ENCODE assay signal across 8 mouse cellular contexts in the genomic region with DNA sequence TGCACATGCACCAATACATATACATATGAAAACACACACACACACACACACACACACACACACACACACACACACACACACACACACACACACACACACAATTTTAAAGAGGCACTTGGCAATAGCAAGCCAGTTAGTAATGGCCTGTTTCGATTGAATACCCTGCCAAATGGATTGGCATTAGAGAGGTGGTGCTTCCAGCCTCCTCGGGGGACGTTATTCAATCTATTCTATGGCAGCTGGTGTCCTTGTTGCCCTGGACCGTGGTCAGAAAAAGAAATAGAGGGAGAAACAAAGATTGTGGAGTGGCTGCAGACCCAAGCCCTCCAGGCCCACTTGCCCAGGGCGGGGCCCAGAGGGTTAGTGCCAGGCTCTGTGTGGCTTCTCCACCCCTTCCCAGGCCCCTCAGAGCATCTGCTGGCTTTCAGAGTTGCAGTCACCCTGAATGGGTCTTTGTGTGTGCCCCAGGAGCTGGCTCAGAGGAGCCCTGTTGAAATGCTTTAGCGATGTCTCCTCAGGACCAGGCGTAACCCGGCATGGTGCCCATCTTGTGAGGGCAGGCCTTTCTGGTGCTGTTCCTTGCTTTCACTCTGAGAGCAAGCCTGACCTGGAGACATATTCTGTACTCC.
DNase-seq lines count a peak whose midpoint lies in the region; ATAC-seq and TF ChIP-seq lines count a peak whose summit lies in the region.
"Had no signal": no experiment of that assay in that cellular context is flagged by ENCODE, and none has a peak within 500 bp of the region (broad histone marks: within the 10 kb centered on the region; RNA-seq: fewer than 3 reads in every experiment).

No protein-coding gene starts in this region.

- peak overlapping the region; percentile 72 for H3K27ac ChIP-seq in forebrain, embryonic 14.5 days (ENCODE audit: low read depth, low read length)
- H3K27ac ChIP-seq in olfactory bulb, adult 2 months (ENCODE audit: insufficient read depth, low read depth, low read length) = peak overlapping the region; percentile 58; the same call in 1 of the 2 replicates
- H3K27ac ChIP-seq in liver, embryonic 11.5 days (ENCODE audit: low read depth, low read length) = no peak overlapping the region
- H3K27ac ChIP-seq: kidney, postnatal 0 days had no signal

- H3K9me3 ChIP-seq in forebrain, embryonic 14.5 days (replicated peaks; ENCODE audit: control insufficient read depth, low read length) = no peaks in the 10 kb centered on the region
- H3K9me3 ChIP-seq in liver, embryonic 11.5 days (ENCODE audit: control insufficient read depth, low read length) = no peaks in the 10 kb centered on the region

- no peak for TF ChIP-seq CTCF in olfactory bulb, adult 2 months (IDR thresholded peaks at IDR 0.05; ENCODE audit: insufficient read depth, low read depth, low read length)

- H3K36me3 ChIP-seq in forebrain, embryonic 14.5 days (ENCODE audit: control insufficient read depth, insufficient read depth, low read length) = no peaks in the 10 kb centered on the region
- H3K36me3 ChIP-seq in liver, embryonic 11.5 days (ENCODE audit: control insufficient read depth, insufficient read depth, low read length) = no peaks in the 10 kb centered on the region

- WGBS in forebrain, embryonic 14.5 days = 15% methylated on average over 8 of the region's 8 CpGs
- WGBS in olfactory bulb, adult 2 months = 59% methylated on average over 8 of the region's 8 CpGs
- 77% methylated on average over 8 of the region's 8 CpGs for whole genome bisulfite sequencing in liver, embryonic 11.5 days

- DNase-seq in cerebellum, adult 9-10 months = peak; percentile 57
- peak; percentile 87 for DNase-seq in forebrain, embryonic 14.5 days (ENCODE audit: low spot score)
- peak; percentile 64 for DNase-seq in left cerebral cortex, adult 11 months (ENCODE audit: low spot score)
- DNase-seq in lung, postnatal 10 days = no peak
- DNase-seq in liver, embryonic 11.5 days (ENCODE audit: low spot score) = no peak

- peaks cover 5% of the 10 kb centered on the region for H3K4me1 ChIP-seq in forebrain, embryonic 14.5 days (ENCODE audit: control insufficient read depth, insufficient read depth, low read length)
- peaks cover 3% of the 10 kb centered on the region for H3K4me1 ChIP-seq in olfactory bulb, adult 2 months (ENCODE audit: control insufficient read depth, insufficient read depth, low read length)
- no peaks in the 10 kb centered on the region for H3K4me1 ChIP-seq in liver, embryonic 11.5 days (replicated peaks; ENCODE audit: control insufficient read depth, insufficient read depth, low read length)

- H3K4me3 ChIP-seq in forebrain, embryonic 14.5 days (ENCODE audit: low read depth, low read length) = no peak overlapping the region
- no peak overlapping the region for H3K4me3 ChIP-seq in olfactory bulb, adult 2 months (ENCODE audit: insufficient read depth, low read depth, low read length)
- H3K4me3 ChIP-seq in liver, embryonic 11.5 days (ENCODE audit: low read depth, low read length) = no peak overlapping the region

- no peaks in the 10 kb centered on the region for H3K27me3 ChIP-seq in forebrain, embryonic 14.5 days (replicated peaks; ENCODE audit: control insufficient read depth, insufficient read depth, low read length)
- H3K27me3 ChIP-seq in liver, embryonic 11.5 days (replicated peaks; ENCODE audit: control insufficient read depth, insufficient read depth, low read length) = no peaks in the 10 kb centered on the region

- no peak overlapping the region for H3K4me2 ChIP-seq in forebrain, embryonic 14.5 days (ENCODE audit: low read length)
- no peak overlapping the region for H3K4me2 ChIP-seq in liver, embryonic 11.5 days

- TF ChIP-seq POLR2A in olfactory bulb, adult 2 months (IDR thresholded peaks at IDR 0.05; ENCODE audit: insufficient read depth, low read depth, low read length) = no peak

- ATAC-seq in forebrain, embryonic 14.5 days = peak; percentile 88
- ATAC-seq in megakaryocyte progenitor cell, adult 5-6 weeks (replicated peaks; ENCODE audit: poor library complexity) = no peak
- no peak for ATAC-seq in liver, embryonic 11.5 days (replicated peaks; ENCODE audit: low FRiP score)

- peak overlapping the region; percentile 49; the same call in 1 of the 2 replicates for H3K9ac ChIP-seq in forebrain, embryonic 14.5 days (ENCODE audit: low read length)
- H3K9ac ChIP-seq in liver, embryonic 11.5 days (ENCODE audit: low read depth, low read length) = no peak overlapping the region

Comparison
In these comparisons a context has a peak if more than half of its experiments do, and no peak if none do; other contexts are left out.
1. DNase-seq: peak in cerebellum, adult 9-10 months (single experiment), forebrain, embryonic 14.5 days (single experiment) and left cerebral cortex, adult 11 months (single experiment); none in lung, postnatal 10 days (single experiment) and liver, embryonic 11.5 days (single experiment).